Mouse (Mus musculus) intestine, postnatal 0 days (tissue): ENCODE measurements around the gene Pbx1. TPM values are rescaled to one million over a fixed set of nuclear protein-coding genes. Genes with fewer than 3 reads are reported as not detected.

Experiments
- ATAC-seq: fragments of 200-750 bp; cut with Nextera tagmentation; 2 replicates; pipeline ENCODE4 v1.8.0; 2017; ENCODE audit warnings: mild to moderate bottlenecking, moderate TSS enrichment, moderate library complexity
- H3K27ac ChIP-seq: fragments of 300-500 bp; sonication (generic); 2 replicates; pipeline ENCODE4 v1.5.1; 2014; ENCODE audit warnings: mild to moderate bottlenecking, low read depth, low read length, moderate library complexity
- H3K27me3 ChIP-seq: fragments of 300-500 bp; sonication (generic); replicated peaks from 2 replicates; pipeline ENCODE4 v1.6.1; 2014; ENCODE audit warnings: low read length, mixed read lengths; ENCODE audit not compliant: control insufficient read depth, insufficient read depth
- H3K36me3 ChIP-seq: fragments of 300-500 bp; sonication (generic); 2 replicates; pipeline ENCODE4 v1.6.1; 2014; ENCODE audit warnings: mild to moderate bottlenecking, moderate library complexity; ENCODE audit not compliant: control insufficient read depth, insufficient read depth
- H3K4me1 ChIP-seq: fragments of 300-500 bp; sonication (generic); replicated peaks from 2 replicates; pipeline ENCODE4 v1.6.1; 2014; ENCODE audit warnings: antibody characterized with exemption, low read length, mixed read lengths; ENCODE audit not compliant: control insufficient read depth, insufficient read depth
- H3K4me2 ChIP-seq: fragments of 300-500 bp; sonication (generic); replicated peaks from 2 replicates; pipeline ENCODE4 v1.6.1; 2014; ENCODE audit warnings: low read depth, mild to moderate bottlenecking, moderate library complexity
- H3K4me3 ChIP-seq: fragments of 300-500 bp; sonication (generic); 2 replicates; pipeline ENCODE4 v1.5.1; 2014; ENCODE audit warnings: low read depth, low read length
- H3K9ac ChIP-seq: fragments of 300-500 bp; sonication (generic); 2 replicates; pipeline ENCODE4 v1.6.1; 2014; ENCODE audit warnings: mild to moderate bottlenecking, low read depth, low read length
- H3K9me3 ChIP-seq: fragments of 300-500 bp; sonication (generic); 2 replicates; pipeline ENCODE4 v1.6.1; 2016; ENCODE audit warnings: mixed run types; ENCODE audit not compliant: control insufficient read depth
- CTCF ChIP-seq: sonication (generic); IDR thresholded peaks from 2 replicates; pipeline ENCODE4 v1.5.1; 2016; ENCODE audit warnings: low read depth, mild to moderate bottlenecking, control low read depth, antibody characterized with exemption, moderate library complexity
- WGBS: fragments of 180-500 bp; shearing (Covaris S2); extraction: QIAGEN DNeasy Blood & Tissue Kit; methylation state at CpG from one replicate; pipeline ENCODE4 v1.1.7; 2014; 5-methylcytosine and 5-hydroxymethylcytosine counted together
- polyA plus RNA-seq: library from polyadenylated mRNA; unstranded; fragments of >200 nt; fragmentation: Nextera tagmentation; extraction: Ambion mirVana; gene quantifications from 2 replicates; pipeline ENCODE4 v1.2.1, GENCODE M21; 2015

The Pbx1 gene
- polyA plus RNA-seq, 1 experiment from 2014 or later: 9.8 TPM

- WGBS: 27% methylated on average over 3 of the region's 3 CpGs
- no peak overlapping the region for H3K4me2 ChIP-seq
- H3K9ac ChIP-seq: no peak overlapping the region
- no peaks in the 10 kb centered on the region; the same call in none of the 2 replicates for H3K4me1 ChIP-seq
- no peak overlapping the region for H3K4me3 ChIP-seq
- H3K9me3 ChIP-seq: no peaks in the 10 kb centered on the region
- ATAC-seq: no peak
- no peaks in the 10 kb centered on the region for H3K36me3 ChIP-seq
- H3K27me3 ChIP-seq: no peaks in the 10 kb centered on the region
- peak; percentile 64 for TF ChIP-seq CTCF
- no peak overlapping the region for H3K27ac ChIP-seq
Observed at GRCm38 (mm10) chr1:168376330-168376729, 55.7 kb downstream of the Pbx1 start.

- no peaks in the 10 kb centered on the region for H3K9me3 ChIP-seq
- H3K4me2 ChIP-seq: no peak overlapping the region
- no peak for ATAC-seq
- 75% methylated on average over 12 of the region's 12 CpGs for WGBS
- H3K27me3 ChIP-seq: no peaks in the 10 kb centered on the region
- H3K27ac ChIP-seq: no peak overlapping the region; the same call in 1 of the 2 replicates
- no peaks in the 10 kb centered on the region for H3K36me3 ChIP-seq
- no peak overlapping the region for H3K4me3 ChIP-seq
- H3K4me1 ChIP-seq: no peaks in the 10 kb centered on the region; the same call in 1 of the 2 replicates
- no peak for TF ChIP-seq CTCF
- H3K9ac ChIP-seq: no peak overlapping the region
Observed at GRCm38 (mm10) chr1:168374953-168375600, 57.0 kb downstream of the Pbx1 start.

GRCm38 (mm10) chr1:168372089-168372488, 60.0 kb downstream of the Pbx1 start:
- no peak overlapping the region for H3K27ac ChIP-seq
- no peak overlapping the region for H3K4me2 ChIP-seq
- no peak for TF ChIP-seq CTCF
- H3K9ac ChIP-seq: no peak overlapping the region
- no peaks in the 10 kb centered on the region for H3K4me1 ChIP-seq
- ATAC-seq: no peak
- no peaks in the 10 kb centered on the region for H3K36me3 ChIP-seq
- H3K9me3 ChIP-seq: no peaks in the 10 kb centered on the region
- H3K27me3 ChIP-seq: no peaks in the 10 kb centered on the region
- WGBS: 64% methylated on average over 2 of the region's 2 CpGs
- H3K4me3 ChIP-seq: no peak overlapping the region

- no peak overlapping the region for H3K9ac ChIP-seq
- WGBS: 91% methylated on average over 9 of the region's 9 CpGs
- H3K27ac ChIP-seq: no peak overlapping the region
- no peaks in the 10 kb centered on the region for H3K36me3 ChIP-seq
- no peaks in the 10 kb centered on the region for H3K9me3 ChIP-seq
- no peak for ATAC-seq
- no peak overlapping the region for H3K4me2 ChIP-seq
- no peak overlapping the region for H3K4me3 ChIP-seq
- H3K27me3 ChIP-seq: no peaks in the 10 kb centered on the region
- no peak for TF ChIP-seq CTCF
- H3K4me1 ChIP-seq: no peaks in the 10 kb centered on the region; the same call in 1 of the 2 replicates
Observed at GRCm38 (mm10) chr1:168370966-168371365, 61.1 kb downstream of the Pbx1 start.

- H3K4me2 ChIP-seq: no peak overlapping the region
- WGBS: 93% methylated on average over 5 of the region's 5 CpGs
- no peak for ATAC-seq
- H3K27me3 ChIP-seq: no peaks in the 10 kb centered on the region
- no peak for TF ChIP-seq CTCF
- no peak overlapping the region for H3K9ac ChIP-seq
- no peak overlapping the region for H3K27ac ChIP-seq
- no peaks in the 10 kb centered on the region for H3K36me3 ChIP-seq
- no peaks in the 10 kb centered on the region for H3K9me3 ChIP-seq
- H3K4me1 ChIP-seq: no peaks in the 10 kb centered on the region; the same call in 1 of the 2 replicates
- no peak overlapping the region for H3K4me3 ChIP-seq
Observed at GRCm38 (mm10) chr1:168366261-168366660, 65.8 kb downstream of the Pbx1 start.

- 84% methylated on average over 7 of the region's 7 CpGs for WGBS
- Histone ChIP-seq H3K36me3 (no peaks in the 10 kb centered on the region), H3K27ac (no peak overlapping the region), H3K4me2 (no peak overlapping the region), H3K9me3 (no peaks in the 10 kb centered on the region), H3K9ac (no peak overlapping the region), H3K27me3 (no peaks in the 10 kb centered on the region), H3K4me3 (no peak overlapping the region), H3K4me1 (no peaks in the 10 kb centered on the region; the same call in 1 of the 2 replicates)
- no peak for ATAC-seq
- TF ChIP-seq CTCF: no peak
Observed at GRCm38 (mm10) chr1:168364325-168364724, 67.7 kb downstream of the Pbx1 start.
